Mouse (Mus musculus) kidney, adult 2 months (tissue): ENCODE results near the gene Rab9. TPM values are rescaled to one million over a fixed set of nuclear protein-coding genes. Genes with fewer than 3 reads are reported as not detected.

Experiments
- DNase-seq: peaks from one replicate; pipeline ENCODE4 v3.0.0; 2021
- H3K27ac ChIP-seq: fragments of 200-500 bp; 2 replicates; pipeline ENCODE4 v1.5.1; 2012; ENCODE audit warnings: low read depth, low read length, control low read depth, inconsistent platforms; ENCODE audit not compliant: insufficient read depth
- H3K27me3 ChIP-seq: fragments of 200-500 bp; replicated peaks from 2 replicates; pipeline ENCODE4 v1.6.1; 2012; ENCODE audit warnings: mild to moderate bottlenecking, moderate library complexity, low read length, inconsistent platforms; ENCODE audit not compliant: control insufficient read depth, insufficient read depth
- H3K36me3 ChIP-seq: fragments of 200-500 bp; 2 replicates; pipeline ENCODE4 v1.6.1; 2012; ENCODE audit warnings: mild to moderate bottlenecking, moderate library complexity, low read length, inconsistent platforms; ENCODE audit not compliant: control insufficient read depth, insufficient read depth
- H3K4me1 ChIP-seq: fragments of 200-500 bp; 2 replicates; pipeline ENCODE4 v1.6.1; 2011; ENCODE audit warnings: low read length; ENCODE audit not compliant: control insufficient read depth, insufficient read depth
- H3K4me3 ChIP-seq: fragments of 200-500 bp; 2 replicates; pipeline ENCODE4 v1.5.1; 2011; ENCODE audit warnings: mild to moderate bottlenecking, low read depth, low read length, control low read depth; ENCODE audit not compliant: insufficient read depth
- CTCF ChIP-seq: fragments of 200-500 bp; conservative IDR thresholded peaks from 2 replicates; pipeline ENCODE4 v1.5.1; 2011; ENCODE audit warnings: low read depth, mild to moderate bottlenecking, control low read depth, low read length, moderate library complexity, mixed read lengths; ENCODE audit not compliant: insufficient read depth, insufficient read length
- POLR2A ChIP-seq: fragments of 200-500 bp; IDR thresholded peaks from one replicate; pipeline ENCODE4 v1.6.1; 2011; ENCODE audit warnings: low read depth, low read length, control low read depth
- WGBS: fragments of 180-500 bp; shearing (Covaris S2); methylation state at CpG from one replicate; pipeline ENCODE4 v1.1.7; 2018; 5-methylcytosine and 5-hydroxymethylcytosine counted together
- polyA plus RNA-seq: library from polyadenylated mRNA; depleted of rRNA; stranded (reverse); fragments of >200 nt; gene quantifications from 2 replicates; pipeline ENCODE4 v1.2.3, GENCODE M21; 2012

The Rab9 gene
- polyA plus RNA-seq, 1 experiment, result 14.6 TPM

- no peak overlapping the region for H3K4me3 ChIP-seq
- 97% methylated on average over 4 of the region's 4 CpGs for WGBS
- no peak overlapping the region for H3K27ac ChIP-seq
- H3K27me3 ChIP-seq, result no peaks in the 10 kb centered on the region
- H3K4me1 ChIP-seq, result no peaks in the 10 kb centered on the region
- DNase-seq, result no peak
- TF ChIP-seq CTCF (no peak), POLR2A (no peak)
- H3K36me3 ChIP-seq, result no peaks in the 10 kb centered on the region
Observed at GRCm38 (mm10) chrX:166512071-166512470, 32.4 kb upstream of the Rab9 start.

- Histone ChIP-seq H3K27ac (no peak overlapping the region), H3K4me1 (no peaks in the 10 kb centered on the region), H3K36me3 (no peaks in the 10 kb centered on the region), H3K27me3 (no peaks in the 10 kb centered on the region), H3K4me3 (no peak overlapping the region)
- no peak for TF ChIP-seq CTCF
- TF ChIP-seq POLR2A, result no peak
- no peak for DNase-seq
Observed at GRCm38 (mm10) chrX:166511107-166511506, 31.4 kb upstream of the Rab9 start.

GRCm38 (mm10) chrX:166509761-166510738, 30.4 kb upstream of the Rab9 start:
- no peaks in the 10 kb centered on the region for H3K27me3 ChIP-seq
- DNase-seq, result peak; percentile 96
- no peaks in the 10 kb centered on the region for H3K36me3 ChIP-seq
- H3K4me3 ChIP-seq, result peak overlapping the region; percentile 89
- TF ChIP-seq POLR2A, result peak; percentile 8
- TF ChIP-seq CTCF, result no peak
- H3K27ac ChIP-seq, result peak overlapping the region; percentile 98
- H3K4me1 ChIP-seq, result no peaks in the 10 kb centered on the region
- WGBS, result 1% methylated on average over 57 of the region's 65 CpGs

GRCm38 (mm10) chrX:166504421-166504820, 24.8 kb upstream of the Rab9 start:
- no peaks in the 10 kb centered on the region for H3K4me1 ChIP-seq
- TF ChIP-seq CTCF (no peak), POLR2A (no peak)
- WGBS, result 78% methylated on average over 2 of the region's 2 CpGs

GRCm38 (mm10) chrX:166499496-166500190, 20.0 kb upstream of the Rab9 start:
- Histone ChIP-seq H3K27ac (no peak overlapping the region), H3K4me3 (no peak overlapping the region)
- WGBS, result 87% methylated on average over 1 of the region's 1 CpGs

More at GRCm38 (mm10) chrX:166504421-166504820, 24.8 kb upstream of the Rab9 start:
- Histone ChIP-seq H3K27me3 (no peaks in the 10 kb centered on the region), H3K4me3 (no peak overlapping the region), H3K36me3 (no peaks in the 10 kb centered on the region), H3K27ac (no peak overlapping the region)
- DNase-seq, result no peak

GRCm38 (mm10) chrX:166497771-166498170, 18.1 kb upstream of the Rab9 start:
- DNase-seq, result no peak
- no peak overlapping the region for H3K27ac ChIP-seq
- H3K4me1 ChIP-seq, result no peaks in the 10 kb centered on the region
- no peaks in the 10 kb centered on the region for H3K36me3 ChIP-seq
- 63% methylated on average over 4 of the region's 4 CpGs for WGBS
- TF ChIP-seq POLR2A (no peak), CTCF (no peak)
- H3K27me3 ChIP-seq, result no peaks in the 10 kb centered on the region
- H3K4me3 ChIP-seq, result no peak overlapping the region

More at GRCm38 (mm10) chrX:166499496-166500190, 20.0 kb upstream of the Rab9 start:
- no peaks in the 10 kb centered on the region for H3K36me3 ChIP-seq
- no peak for DNase-seq
- TF ChIP-seq POLR2A, result no peak
- no peak for TF ChIP-seq CTCF
- H3K27me3 ChIP-seq, result no peaks in the 10 kb centered on the region
- no peaks in the 10 kb centered on the region for H3K4me1 ChIP-seq

- no peak overlapping the region for H3K4me3 ChIP-seq
- WGBS, result 97% methylated on average over 2 of the region's 2 CpGs
- TF ChIP-seq POLR2A, result no peak
- TF ChIP-seq CTCF, result no peak
Observed at GRCm38 (mm10) chrX:166495052-166495451, 15.4 kb upstream of the Rab9 start.

More at GRCm38 (mm10) chrX:166495052-166495451, 15.4 kb upstream of the Rab9 start:
- no peaks in the 10 kb centered on the region for H3K27me3 ChIP-seq
- no peaks in the 10 kb centered on the region for H3K36me3 ChIP-seq
- no peaks in the 10 kb centered on the region for H3K4me1 ChIP-seq
- H3K27ac ChIP-seq, result no peak overlapping the region
- DNase-seq, result no peak
